Mouse (Mus musculus) fibroblast of lung, adult 2 months (primary cell): Measurements from ENCODE around the gene Pdlim5.
"Not testable (repeated sequence)": the region's sequence is repeated elsewhere in the genome, so short reads cannot be mapped to it uniquely, and the experiment has no call there.

Experiments used
- DNase-seq: peaks from one replicate; pipeline ENCODE4 v3.0.0-alpha.2; 2011; ENCODE audit warnings: low read depth

Gene Pdlim5

DNA sequence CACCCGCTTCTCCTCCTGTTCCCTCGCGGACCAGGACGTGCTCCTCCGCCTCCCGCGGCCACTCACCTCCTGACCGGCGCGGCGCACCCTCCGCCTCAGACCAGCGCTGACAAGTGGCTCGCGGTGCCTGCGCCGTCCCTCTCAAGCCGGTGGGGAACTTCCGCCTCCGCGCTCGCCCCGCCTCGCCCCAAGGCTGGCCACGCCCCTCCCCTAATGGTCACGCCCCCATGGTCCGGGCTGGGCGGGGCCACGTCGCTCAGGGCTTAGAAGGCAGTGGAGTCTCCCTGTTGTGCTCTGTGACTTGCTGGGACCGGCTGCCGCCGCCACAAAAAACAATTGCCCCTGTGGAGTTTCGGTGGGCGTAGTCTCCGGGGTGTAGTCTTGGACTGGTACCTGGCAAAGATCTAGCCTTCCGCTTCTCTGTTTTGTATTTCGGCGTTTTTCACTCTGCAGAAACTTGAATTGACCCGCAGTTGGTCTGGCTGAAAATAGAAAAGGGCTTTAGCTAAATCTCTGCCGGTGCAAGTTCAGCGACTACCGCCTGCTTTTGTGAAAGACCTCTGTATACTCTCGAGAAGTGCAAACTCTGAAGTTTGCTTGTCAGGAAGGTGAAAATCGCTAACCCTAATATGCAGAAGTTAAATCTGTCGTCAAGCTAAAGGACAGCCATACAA is at the start of gene Pdlim5:
Gene Pdlim5 (minus strand): TSS at position 177 of the 674 bp plus-strand sequence.
- DNase-seq: peak; percentile 85

- no peak for DNase-seq
Observed at GRCm38 (mm10) chr3:142443710-142444043, 48.2 kb upstream of the Pdlim5 start.

DNA sequence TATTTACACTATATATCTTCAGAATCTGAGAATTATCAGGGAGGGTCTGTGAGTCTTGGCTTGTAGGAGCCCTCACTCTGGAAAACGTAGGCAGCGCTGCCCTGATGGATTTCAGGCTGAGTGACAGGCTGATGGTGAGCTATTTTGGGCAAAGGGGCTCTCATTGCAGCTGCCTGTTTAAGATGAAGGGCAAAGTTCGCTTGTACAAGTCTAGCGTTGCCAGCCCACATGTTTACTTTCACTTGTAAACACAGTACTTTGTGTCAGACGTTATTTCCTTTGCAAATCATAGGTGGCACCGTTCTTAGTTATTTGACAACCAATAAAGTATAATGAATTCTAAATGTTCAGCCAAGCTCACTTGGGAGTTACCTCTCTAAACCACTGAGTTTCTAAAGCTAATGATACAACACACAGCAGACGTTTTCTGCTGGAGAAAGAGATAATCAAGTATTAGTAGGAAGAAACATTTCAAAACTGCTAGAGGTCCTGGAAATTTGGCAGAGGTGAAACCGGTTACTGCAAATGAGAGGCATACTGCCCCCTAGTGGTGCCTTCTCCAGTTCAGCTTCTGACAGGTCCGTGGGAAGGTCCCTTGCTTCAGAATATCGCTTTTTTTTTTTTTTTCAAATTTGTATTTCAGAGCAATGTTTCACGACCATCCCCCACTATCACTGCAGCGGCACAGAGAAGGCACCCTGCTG is 47.7 kb upstream of the Pdlim5 start:
- DNase-seq: peak; percentile 68

- DNase-seq: no peak
Observed at GRCm38 (mm10) chr3:142442161-142442560, 46.7 kb upstream of the Pdlim5 start.

GRCm38 (mm10) chr3:142441142-142441541 is 45.6 kb upstream of the Pdlim5 start:
- no peak for DNase-seq

GRCm38 (mm10) chr3:142440191-142440590 is 44.7 kb upstream of the Pdlim5 start:
- DNase-seq: peak; percentile 85

DNA sequence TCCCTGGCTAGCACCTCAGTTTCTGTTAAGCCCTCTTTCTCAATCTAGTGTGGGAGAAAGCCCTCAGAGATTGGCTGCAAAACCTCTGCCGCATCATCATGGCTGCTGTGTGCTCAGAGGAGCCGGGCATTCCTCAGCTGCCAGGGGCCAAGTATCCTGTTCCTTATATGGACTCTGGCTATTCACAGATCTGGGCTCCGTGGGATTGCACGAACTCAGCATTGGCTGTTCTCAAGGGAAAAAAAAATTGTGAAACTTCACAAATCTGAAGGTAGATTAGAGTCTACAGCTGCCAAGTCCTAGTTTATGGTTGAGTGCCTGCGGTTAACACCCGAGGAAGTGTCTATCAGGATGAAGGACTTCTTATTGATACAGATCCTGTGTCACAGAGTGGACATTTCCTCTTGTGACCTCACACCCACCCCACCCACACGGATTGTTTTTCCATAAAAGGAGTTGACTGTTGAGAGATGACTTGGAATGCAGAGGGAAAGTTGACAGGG is 44.1 kb upstream of the Pdlim5 start:
- DNase-seq: peak; percentile 88

DNA sequence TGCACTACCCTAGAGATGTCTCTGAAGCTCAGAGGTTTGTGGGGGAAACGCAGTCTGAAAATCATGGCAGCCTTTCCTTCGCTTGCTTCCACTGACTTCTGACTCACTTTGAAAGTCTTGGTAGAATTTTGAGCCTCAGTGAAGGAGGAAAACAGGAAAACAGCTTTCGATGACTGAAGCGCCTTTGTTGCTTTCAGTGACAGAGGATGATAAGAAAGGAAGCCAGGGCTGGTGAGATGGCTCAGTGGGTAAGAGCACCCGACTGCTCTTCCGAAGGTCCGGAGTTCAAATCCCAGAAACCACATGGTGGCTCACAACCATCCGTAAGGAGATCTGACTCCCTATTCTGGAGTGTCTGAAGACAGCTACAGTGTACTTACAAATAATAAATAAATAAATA is 43.1 kb upstream of the Pdlim5 start:
- not testable (repeated sequence) for DNase-seq

DNA sequence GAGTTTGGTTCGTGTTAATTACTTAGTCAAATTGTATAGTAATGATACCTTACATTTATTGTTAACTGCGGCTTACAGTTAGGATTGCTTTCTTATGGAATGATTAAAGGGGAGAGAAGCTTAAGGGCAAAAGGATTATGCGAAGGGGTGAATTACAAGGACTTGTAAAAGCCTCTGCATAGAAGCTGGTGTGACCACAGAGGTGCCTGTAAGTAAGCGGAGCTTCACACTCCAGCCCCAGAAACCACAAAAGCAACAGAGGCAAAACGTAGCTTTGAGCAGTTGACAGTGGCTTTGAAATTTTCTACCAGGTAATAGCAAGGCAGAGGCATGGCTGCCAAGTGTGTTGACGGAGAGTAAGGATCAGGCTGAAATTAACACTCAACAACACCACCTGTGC is 41.3 kb upstream of the Pdlim5 start:
- no peak for DNase-seq

DNA sequence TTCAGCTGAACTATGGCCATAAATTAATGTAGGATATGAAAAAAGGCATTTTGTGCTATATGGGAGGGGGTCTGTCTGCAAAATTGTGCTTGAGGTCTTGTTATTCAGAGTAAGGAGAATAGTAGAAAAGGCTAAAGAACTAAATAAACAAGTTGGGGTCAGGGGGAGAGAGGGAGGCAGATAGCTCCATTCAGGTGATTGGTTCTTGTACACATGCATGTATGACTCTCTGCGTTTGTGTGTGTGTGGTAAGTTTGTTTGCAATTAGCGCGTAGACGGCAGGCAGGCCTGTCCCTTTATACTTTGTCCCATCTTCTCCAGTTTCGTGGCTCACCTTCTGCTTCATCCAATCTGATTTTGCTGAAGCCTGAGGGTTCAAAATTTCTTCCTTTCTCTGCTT is 40.7 kb upstream of the Pdlim5 start:
- DNase-seq: no peak

- no peak for DNase-seq
Observed at GRCm38 (mm10) chr3:142434786-142435168, 39.3 kb upstream of the Pdlim5 start.

DNA sequence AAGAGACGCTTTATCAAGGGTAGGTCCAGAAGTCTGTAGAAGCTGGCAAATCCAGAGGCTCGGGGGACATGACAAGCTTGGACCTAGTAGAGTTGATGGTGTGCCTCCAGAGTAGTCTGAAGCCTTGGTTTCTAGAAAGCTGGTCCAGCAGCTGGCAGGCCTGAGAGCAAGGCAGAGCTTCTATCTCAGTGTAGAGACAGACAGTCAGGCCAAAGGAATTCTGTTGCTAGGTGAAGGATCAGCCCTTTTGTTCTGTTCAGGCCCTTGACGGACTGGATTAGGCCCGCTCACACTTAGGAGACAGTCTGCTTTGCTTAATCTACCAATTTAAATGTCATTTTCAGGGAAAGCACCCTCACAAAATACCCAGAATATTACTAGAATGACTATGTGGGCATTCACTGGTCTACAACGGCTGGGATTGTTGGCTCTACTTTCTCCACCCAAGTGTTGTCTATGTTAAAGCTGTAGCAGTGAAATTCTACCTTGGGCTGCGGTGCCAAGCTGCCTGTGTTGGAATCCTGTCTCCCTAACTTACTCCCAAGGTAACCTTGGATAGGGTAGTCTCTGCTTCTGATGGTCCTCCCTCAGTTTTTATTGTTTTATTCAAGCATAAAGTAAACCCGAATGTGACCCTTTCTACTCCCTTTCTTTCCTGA is 38.8 kb upstream of the Pdlim5 start:
- no peak for DNase-seq

DNA sequence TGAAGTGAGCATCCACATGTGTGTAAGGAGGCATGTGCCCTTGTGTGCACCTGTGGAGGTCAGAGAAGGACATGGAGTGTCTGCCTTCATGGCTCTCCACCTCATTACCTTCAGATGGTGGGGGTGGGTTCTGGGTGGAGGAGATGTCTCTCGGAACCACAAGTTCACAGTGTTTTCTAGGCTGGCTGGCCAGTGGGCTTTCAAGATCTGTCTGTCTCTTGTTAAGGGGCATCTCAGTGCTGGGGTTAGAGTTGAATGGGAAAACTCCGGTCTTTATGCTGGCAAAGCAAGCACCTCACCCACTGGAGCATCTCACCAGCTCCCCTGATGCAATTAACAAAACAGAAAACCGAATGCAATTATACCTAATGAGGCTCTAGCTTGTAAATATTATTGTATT is 36.0 kb upstream of the Pdlim5 start:
- no peak for DNase-seq

DNA sequence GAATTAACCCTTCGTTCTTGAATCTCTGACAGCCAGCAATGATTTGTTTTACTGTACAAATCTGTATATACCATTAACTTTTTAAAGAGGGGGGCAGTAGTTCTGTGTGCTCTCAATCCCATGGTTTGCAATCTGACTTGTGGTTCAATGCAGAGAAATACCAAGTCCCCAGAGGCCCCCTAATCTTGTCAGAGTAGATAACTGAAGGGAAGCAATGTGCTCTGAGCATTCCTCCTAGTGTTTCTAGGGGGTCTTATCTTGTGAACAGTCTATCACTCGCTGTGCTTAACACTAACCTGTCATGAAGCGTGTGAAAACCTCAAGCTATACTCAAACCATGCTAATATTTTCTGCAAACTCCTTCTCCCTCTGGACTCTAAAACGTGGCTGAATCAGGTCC is 34.6 kb upstream of the Pdlim5 start:
- no peak for DNase-seq

GRCm38 (mm10) chr3:142426806-142427205 is 31.3 kb upstream of the Pdlim5 start:
- DNase-seq: no peak

DNA sequence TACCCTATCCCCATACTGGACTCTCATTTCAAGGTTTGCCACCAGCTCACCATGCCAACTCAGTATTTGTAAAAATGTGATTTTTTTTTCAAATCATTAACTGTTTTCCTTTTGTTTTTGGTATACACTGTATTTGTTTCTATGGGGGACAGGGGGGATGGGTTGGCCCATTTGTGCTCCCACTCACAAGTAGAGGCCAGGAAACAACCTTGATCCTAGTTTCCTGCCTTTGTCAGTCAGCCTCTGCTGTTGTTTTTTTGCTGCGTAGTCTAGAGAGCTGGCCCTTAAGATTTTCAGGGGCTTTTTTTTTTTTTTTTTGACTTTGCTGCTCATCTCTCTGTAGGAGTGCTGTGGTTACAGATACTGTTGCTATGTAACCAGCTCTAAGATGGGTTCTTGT is 28.6 kb upstream of the Pdlim5 start:
- DNase-seq: no peak

DNA sequence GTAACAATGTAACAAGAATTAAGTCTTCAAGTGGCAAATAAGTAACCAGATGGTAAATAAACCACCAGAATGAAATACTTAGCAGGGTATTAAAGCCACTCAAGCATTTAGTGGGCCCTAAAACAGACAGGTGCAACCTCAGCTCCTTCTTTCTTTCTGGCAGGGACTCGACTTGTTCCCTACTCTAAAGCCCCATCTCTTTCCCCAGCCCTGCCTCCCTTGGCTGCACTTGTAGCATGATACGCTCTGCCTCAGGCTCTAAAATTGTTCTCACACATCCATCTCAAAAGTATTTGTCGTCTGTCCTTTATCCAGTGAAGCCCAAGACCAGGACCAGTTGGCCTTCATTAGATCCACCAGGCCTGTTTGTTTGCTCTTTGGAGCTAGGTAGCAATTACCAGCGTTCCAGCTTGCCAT is 28.0 kb upstream of the Pdlim5 start:
- DNase-seq: no peak

GRCm38 (mm10) chr3:142422229-142422628 is 26.7 kb upstream of the Pdlim5 start:
- DNase-seq: no peak

GRCm38 (mm10) chr3:142421470-142421869 is 26.0 kb upstream of the Pdlim5 start:
- peak; percentile 57 for DNase-seq

- no peak for DNase-seq
Observed at GRCm38 (mm10) chr3:142417996-142418395, 22.5 kb upstream of the Pdlim5 start.

DNA sequence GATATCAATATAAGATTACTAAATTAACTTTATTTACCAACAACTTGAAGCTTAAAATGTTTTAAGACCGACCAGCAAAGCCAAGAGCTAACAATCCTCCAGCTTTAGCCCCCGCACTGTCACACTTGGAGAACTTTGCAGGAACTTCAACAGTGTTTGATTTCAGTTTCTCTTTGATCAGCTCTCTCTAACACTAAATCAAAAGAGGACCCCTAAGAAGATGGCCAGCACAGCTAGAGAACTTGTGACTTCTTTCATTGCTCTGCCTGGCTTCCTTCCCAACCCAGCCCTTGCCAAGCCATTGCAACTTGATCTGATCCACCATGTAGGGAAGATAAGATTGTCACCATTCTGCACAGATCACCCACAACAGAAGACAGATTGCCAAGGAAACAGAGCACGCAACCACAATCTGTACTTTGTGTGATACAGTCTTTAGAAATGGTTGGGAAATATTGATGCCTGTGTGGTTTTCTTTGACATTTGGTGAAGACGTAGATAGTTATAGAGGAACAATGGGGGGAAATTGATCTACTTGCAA is 17.9 kb upstream of the Pdlim5 start:
- DNase-seq: no peak

DNA sequence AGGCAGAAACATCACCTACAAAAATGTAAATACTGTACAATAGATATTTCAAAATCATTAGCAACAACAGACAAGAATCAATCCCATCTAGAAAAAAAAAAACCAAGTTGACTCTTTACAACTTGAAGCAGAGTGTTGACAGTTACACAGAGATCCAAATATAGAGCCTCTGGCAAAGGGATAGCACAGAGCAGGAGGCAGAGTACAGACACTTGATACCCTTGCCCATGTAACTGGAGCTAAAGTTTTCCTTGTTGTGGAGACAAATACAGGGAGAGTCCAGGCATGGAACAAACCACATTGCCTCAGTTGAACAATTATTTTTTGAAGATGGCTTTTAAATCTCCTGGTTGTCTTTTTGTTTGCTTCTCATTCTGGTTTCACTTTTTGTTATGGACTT is 15.4 kb upstream of the Pdlim5 start:
- no peak for DNase-seq
